Mouse (Mus musculus) kidney, postnatal 4 days (tissue): ENCODE measurements around the gene Anxa1.
A peak's percentile ranks its signal among the peaks of the same experiment; 100 is the strongest.

Source experiments
- DNase-seq, 2 experiments: peaks; one replicate each; pipeline ENCODE4 v3.0.0; 2021; ENCODE audit warnings: mixed read lengths in 2 of 2

Gene Anxa1

GRCm38 (mm10) chr19:20390455-20390994 is at the start of gene Anxa1:
TSS of gene Anxa1 (minus strand) at chr19:20390944.
- no peak for DNase-seq

DNA sequence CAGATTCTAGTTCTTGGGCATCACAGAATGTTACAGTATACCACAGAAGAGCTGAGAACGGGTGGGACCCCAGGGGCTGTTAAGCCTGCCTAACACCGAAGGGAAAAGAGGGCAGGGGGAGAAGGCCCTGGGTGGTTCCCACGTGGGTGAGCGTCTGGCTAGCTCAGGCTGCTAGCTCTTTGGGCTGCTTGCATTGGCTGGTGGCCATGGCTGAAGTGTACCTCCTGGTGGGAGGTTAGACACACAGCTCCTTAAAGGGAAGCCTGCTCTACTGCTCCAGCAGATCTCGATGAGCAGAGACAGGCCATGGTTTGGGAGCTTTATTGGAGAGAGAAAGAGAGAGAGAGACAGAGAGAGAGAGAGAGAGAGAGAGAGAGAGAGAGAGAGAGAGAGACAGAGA is 46.3 kb upstream of the Anxa1 start:
- DNase-seq = peak; percentile 29 to 32

DNA sequence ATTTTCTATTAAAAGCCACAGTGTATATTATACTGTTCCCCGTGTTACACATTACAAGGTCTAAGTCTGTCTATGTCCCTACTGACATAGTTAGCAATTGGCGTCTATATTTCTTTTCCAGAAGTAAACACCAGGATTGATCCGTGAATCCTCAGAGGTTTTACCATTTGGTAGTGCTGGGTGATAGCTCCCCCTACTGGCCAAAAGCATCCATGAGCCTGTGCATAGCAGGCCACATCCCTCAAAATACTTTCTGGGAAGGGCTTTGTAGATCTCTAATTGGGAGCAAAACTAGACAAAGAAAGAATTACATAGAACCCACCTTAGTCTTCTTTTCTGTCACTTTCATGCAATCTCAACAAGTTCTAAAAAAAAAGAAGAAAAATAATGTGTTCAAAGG is 43.8 kb upstream of the Anxa1 start:
- DNase-seq = peak; percentile 78 to 79

- no peak for DNase-seq
Observed at GRCm38 (mm10) chr19:20433966-20434365, 43.2 kb upstream of the Anxa1 start.

DNA sequence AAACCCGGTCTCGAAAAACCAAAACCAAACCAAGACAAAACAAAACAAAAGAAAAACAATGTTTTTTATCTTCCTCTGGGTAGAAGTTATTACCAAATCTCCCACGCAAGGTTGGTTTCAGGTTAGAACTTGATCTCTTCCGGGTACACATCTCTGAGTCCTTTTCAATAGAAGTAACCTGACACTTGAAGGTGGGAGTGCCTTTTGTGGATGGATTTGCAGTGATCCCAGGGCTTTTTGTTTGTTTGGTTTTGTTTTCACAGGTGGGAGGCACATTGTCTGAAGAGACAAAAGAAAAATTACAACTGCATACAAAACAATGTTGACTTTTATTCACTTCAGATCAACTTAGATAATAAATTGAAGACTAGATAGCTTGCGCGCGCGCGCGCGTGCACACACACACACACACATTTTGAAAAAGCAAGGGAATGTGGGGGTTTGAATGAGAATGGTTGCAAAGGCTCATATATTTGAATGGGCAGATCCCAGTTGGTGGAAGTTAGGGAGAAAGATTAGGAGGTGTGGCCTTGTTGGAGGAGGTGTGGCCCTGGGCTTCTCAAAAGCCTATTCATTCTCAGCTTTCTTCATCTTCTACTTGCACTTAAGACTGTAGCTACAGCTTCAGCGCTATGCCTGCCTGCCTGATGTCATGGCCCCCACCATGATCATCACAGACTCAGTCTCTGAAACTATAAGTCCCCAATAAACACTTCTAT is 35.9 kb upstream of the Anxa1 start:
- DNase-seq = no peak

- DNase-seq = no peak
Observed at GRCm38 (mm10) chr19:20411276-20411675, 20.5 kb upstream of the Anxa1 start.

DNA sequence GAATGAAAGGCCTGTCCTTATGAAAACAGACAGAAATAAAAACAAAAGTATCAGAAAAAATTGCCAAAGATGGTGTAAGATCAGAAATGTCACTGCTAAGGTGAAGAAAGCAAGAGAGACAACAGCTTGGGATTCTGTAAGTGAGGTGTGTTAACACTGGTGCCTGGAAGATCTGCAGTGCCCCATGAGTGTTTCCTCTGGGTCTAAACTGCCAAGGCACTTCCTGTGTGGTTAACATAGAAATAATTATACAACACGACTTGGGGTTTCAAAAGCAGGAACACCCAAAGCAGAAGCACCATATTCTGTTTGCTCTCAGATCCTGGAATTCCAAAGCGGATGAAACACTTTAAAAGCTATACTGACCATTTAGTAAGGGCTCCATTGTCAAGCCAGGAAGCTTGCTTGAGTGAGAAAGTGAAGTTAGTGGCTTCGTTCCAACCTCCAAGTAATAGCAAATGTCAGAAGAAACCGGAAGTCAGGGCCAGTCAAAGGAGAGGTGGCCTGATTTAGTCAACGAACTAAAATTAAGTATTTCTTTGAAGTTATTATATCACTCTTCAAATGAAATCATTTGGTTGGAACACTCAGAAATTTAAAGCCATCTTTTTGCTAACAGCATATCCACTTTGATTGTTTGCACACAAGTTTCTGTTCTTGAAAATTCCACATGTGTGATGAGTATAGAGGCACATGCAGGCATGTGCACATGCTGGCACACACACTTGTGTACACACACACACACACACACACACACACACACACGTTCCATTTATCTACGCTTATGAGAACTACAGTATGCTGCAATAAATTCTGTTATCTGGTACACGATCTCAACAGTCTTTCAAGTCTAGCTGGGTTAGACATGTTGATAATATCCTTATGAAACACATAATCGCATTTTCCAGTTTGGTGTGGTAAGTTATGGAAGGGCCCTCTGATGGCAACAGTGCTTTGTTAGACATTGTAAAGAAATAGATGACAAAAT is 19.1 kb upstream of the Anxa1 start:
- no peak for DNase-seq

GRCm38 (mm10) chr19:20406475-20406874 is 15.7 kb upstream of the Anxa1 start:
- DNase-seq = no peak

- no peak for DNase-seq
Observed at GRCm38 (mm10) chr19:20405015-20405414, 14.3 kb upstream of the Anxa1 start.

DNA sequence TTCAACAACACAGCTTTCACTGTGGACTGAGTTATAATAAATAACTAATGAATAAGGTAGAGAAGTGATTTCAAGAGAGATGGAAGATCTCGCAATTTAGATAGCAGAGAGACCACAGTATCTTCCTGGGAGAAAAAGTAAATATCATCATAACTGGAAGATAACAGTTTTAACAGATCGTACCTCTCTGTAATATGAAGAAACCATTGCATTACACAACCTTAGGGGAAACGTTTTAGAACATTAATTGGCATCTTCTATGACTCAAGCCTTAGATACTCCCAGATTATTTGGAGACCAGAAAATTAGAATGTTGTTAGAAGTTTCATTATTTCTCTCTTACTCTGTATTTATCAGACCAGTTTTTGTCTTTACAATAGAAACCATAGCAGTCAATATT is 13.0 kb upstream of the Anxa1 start:
- no peak for DNase-seq

DNA sequence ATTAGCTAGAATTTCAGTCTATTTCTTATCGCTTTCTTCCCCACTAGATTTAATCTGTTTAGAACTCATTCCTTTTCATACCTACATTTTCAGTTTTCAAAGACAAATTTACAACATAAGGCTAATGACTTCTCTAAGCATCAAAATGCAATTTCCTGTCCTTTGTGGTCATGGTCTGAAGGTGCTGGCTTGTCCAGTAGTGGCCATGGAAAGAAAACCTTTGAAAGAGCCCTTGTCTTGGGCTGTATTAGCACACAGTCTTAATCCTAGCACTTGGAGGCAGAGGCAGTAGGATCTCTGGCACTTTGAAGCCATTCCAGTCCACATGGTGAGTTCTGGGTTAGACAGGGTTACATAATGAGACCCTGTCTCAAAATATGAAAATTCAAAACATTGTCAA is 12.5 kb upstream of the Anxa1 start:
- no peak for DNase-seq

GRCm38 (mm10) chr19:20402516-20403200 is 11.9 kb upstream of the Anxa1 start:
- no peak for DNase-seq

DNA sequence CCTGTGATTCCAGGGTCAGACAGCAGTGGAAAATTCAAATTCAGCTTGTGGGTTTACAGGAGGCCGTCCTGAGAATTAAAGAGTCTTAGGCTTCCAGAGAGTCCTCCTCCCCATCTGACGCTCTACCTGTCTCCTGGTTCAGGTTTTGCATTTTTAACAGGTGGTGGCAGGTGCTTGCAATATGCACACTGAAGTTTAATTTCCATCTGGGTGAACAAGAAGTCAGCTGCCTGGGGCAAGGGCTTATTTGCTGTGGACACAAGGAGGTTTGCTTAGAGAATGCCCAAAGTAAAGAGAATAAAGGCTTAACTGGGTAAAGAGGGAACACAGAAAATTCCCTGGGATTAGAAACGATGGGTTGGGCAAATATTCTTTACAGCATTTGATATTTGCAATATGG is 11.2 kb upstream of the Anxa1 start:
- DNase-seq = no peak

DNA sequence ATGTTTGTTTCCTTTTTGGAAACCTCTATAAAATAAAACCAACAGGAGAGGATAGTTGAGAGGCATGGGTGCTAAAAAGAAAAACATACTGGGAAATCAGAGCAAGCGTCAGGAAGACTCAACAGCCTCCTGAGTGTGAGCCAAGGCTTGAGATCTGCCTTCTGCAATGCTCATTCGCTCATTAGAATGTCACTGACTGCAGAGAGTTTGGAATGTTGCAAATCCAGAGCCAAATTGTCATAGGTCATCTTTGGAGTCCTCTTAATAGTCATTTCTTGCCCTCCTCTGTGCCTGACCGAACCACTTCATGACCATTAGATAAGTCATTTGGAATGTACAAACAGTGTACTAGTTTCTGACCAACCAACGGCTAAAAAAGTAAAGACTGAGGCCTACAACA is 8.4 kb upstream of the Anxa1 start:
- no peak for DNase-seq

DNA sequence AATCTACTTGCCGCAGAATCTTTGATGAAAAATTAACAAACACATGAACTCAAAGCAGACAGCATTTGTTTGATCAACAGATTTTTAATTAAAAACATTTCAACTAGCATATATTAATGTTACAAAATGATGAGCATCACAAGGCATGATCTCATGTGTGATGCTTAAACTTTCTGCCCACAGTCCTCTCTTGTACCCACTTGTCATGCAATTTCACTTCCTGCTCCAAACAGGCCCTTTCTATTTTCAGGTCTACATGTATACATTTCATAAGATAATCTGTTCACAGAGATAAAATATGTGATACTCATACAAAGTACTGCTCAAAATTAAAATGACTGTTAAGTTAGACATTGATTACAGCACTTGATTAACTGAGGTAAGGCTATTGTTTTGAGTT is 6.3 kb upstream of the Anxa1 start:
- no peak for DNase-seq

DNA sequence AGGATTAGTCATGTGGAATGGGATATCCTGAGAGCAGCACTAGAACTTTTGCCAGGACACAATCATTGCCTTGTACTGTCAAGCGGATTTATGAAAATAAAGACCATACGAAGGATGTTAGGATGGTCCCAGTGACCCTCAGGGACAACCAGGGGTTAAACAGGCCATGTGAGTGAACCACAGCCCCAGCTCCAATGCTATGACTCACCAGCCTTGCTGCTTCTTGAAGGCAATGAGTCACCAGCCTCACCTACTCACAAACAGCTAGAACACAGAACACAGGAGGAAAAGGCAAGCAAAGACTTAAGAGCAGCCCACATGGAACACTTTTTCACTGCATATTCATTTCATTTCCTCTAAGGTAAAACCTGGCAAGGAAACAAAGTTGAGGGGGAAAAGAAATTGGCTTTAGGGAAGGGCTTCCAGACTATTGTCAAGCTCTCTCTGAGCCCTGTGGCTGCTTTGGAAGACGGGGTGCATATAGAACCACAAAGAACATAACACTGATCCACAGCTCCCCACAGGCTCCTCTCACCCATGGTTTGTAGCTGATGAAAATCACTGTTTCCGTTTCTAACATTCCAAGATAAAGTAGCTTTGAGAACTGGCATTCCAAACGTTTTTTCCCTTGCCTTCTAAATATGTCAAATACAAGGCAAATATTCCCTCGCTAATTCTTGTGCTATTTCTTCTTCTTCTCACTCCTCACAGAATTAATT is 3.0 kb upstream of the Anxa1 start:
- no peak for DNase-seq

DNA sequence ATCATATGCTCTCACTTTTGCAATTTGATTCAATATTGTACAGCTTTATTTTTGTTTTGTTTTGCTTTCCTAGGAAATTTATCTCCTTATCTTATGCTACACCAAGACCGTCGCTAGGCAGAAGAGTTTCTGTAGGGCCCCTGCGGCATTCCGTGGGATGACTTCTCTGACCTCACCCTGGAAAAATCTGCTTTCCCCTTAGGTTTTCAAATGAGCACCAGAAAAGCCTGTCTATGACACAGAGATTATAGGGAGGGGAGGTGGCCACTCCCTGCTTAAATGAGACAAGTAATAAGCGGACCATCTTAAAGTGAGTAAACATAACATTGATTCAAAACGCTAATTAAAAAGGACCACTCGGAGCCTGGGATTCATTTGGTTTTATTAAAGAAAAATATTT is 1.0 kb downstream of the Anxa1 start:
- DNase-seq = no peak

GRCm38 (mm10) chr19:20389245-20389644 is 1.5 kb downstream of the Anxa1 start:
- DNase-seq = no peak

DNA sequence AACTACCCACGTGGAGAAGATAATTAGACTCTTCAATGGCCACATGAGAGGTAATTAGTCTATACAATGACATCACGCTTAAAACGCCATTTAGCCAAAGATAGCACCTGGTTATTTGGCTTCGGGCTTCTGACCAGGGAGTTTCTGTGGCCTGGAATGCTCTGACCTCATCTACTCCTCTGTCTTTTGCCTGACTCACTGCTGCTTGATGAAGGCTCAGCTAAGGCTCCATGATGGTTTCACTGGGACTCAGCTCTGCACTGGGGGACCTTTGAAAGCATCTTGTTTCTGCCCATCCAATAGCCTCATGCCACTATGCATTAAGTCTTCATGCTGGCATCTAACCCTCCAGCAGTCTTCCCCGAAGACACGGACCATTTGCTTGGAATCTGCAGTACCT is 2.5 kb downstream of the Anxa1 start:
- no peak for DNase-seq

DNA sequence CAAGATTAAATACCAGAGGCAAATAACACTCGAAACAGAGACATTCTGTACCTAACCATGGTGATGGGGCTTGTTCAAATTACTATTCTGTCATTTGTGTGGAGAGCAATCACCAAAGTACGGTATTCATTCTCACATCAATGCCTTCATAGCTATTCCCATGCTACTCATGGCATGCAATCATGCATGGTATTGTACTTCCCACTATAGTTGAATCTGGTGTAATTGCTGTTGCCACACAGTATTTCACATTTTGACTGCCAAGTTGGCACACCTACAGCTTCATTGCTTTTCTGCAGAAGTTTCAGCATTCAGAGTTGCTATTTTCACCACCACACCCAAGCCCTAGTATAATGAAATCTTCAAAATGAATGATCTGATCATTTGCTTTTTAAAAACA is 4.4 kb downstream of the Anxa1 start:
- no peak for DNase-seq

DNA sequence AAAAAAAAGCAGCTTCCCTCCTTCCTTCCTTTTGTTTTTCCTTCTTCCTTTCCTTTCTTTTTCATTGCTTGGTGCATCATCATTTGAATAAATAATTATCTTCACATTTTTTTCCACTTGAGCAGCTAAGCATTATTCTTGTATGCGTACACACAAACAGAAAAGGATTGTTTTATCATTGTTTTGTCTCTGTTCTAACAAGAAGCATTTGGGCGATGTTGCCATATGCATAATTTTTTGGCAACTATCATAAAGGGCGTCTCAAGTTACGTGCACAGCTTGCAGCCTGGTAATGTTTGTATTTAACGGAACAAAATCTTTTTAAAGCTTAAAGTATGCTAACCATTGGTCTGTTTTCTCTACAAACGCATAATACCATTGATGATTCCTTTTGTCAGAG is 5.1 kb downstream of the Anxa1 start:
- DNase-seq = no peak

DNA sequence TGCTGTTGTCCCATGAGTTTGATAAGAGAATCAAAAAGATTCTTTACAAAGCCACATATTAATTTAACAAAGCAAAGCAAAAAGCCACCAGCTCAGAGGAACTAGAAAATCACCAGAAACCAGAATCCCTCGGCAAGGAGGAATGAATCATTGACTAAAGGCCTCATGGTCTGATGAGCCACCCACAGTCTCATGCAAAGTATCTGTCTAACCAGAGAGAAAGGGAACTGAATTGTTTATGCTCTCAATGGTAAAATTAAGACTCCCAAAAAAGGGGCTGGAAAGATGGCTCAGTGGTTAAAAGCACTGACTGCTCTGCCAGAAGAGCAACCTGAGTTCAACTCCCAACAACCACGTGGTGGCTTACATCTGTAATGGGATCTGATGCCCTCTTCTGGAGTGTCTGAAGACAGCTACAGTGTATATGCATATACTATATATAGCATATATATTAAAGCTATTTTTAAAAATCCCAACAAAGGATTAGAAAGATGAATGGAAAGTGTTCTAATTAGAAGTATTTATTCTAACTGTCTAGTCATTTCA is 9.5 kb downstream of the Anxa1 start:
- DNase-seq = no peak
